Mouse (Mus musculus): ENCODE results near the gene Myo18a.
A peak's percentile ranks its signal among the peaks of the same experiment; 100 is the strongest.

Gene Myo18a

GRCm38 (mm10) chr11:77795216-77795615 is 32.2 kb downstream of the Myo18a start:
- no peak for DNase-seq (ENCODE audit: low read depth, low spot score)

GRCm38 (mm10) chr11:77800491-77800868 is 37.4 kb downstream of the Myo18a start:
- no peak for DNase-seq (ENCODE audit: low read depth, low spot score)

GRCm38 (mm10) chr11:77800869-77801701 is 38.0 kb downstream of the Myo18a start:
- peak; percentile 89 for DNase-seq (ENCODE audit: low read depth, low spot score)

GRCm38 (mm10) chr11:77802341-77802865 is 39.4 kb downstream of the Myo18a start:
- peak; percentile 70 for DNase-seq (ENCODE audit: low read depth, low spot score)

GRCm38 (mm10) chr11:77806218-77806617 is 43.2 kb downstream of the Myo18a start:
- DNase-seq (ENCODE audit: low read depth, low spot score): no peak

- no peak for DNase-seq (ENCODE audit: low read depth, low spot score)
Measured at GRCm38 (mm10) chr11:77806855-77807254, 43.8 kb downstream of the Myo18a start.

GRCm38 (mm10) chr11:77808051-77808465 is 45.0 kb downstream of the Myo18a start:
- no peak for DNase-seq (ENCODE audit: low read depth, low spot score)

GRCm38 (mm10) chr11:77809215-77809614 is 46.2 kb downstream of the Myo18a start:
- DNase-seq (ENCODE audit: low read depth, low spot score): no peak

- DNase-seq (ENCODE audit: low read depth, low spot score): no peak
Measured at GRCm38 (mm10) chr11:77810018-77810417, 47.0 kb downstream of the Myo18a start.

GRCm38 (mm10) chr11:77813969-77814368 is 50.9 kb downstream of the Myo18a start:
- DNase-seq (ENCODE audit: low read depth, low spot score): no peak

- DNase-seq (ENCODE audit: low read depth, low spot score): peak; percentile 85
Measured at GRCm38 (mm10) chr11:77816003-77816402, 53.0 kb downstream of the Myo18a start.

GRCm38 (mm10) chr11:77821648-77822047 is 58.6 kb downstream of the Myo18a start:
- peak; percentile 29 for DNase-seq (ENCODE audit: low read depth, low spot score)

- DNase-seq (ENCODE audit: low read depth, low spot score): peak; percentile 62
Measured at GRCm38 (mm10) chr11:77822781-77823180, 59.7 kb downstream of the Myo18a start.

- DNase-seq (ENCODE audit: low read depth, low spot score): peak; percentile 49
Measured at GRCm38 (mm10) chr11:77825853-77826252, 62.8 kb downstream of the Myo18a start.

- no peak for DNase-seq (ENCODE audit: low read depth, low spot score)
Measured at GRCm38 (mm10) chr11:77826311-77826710, 63.3 kb downstream of the Myo18a start.

GRCm38 (mm10) chr11:77827241-77827995 is 64.4 kb downstream of the Myo18a start:
- DNase-seq (ENCODE audit: low read depth, low spot score): peak; percentile 72

GRCm38 (mm10) chr11:77828163-77828562 is 65.1 kb downstream of the Myo18a start:
- no peak for DNase-seq (ENCODE audit: low read depth, low spot score)

GRCm38 (mm10) chr11:77829043-77829841 is 66.2 kb downstream of the Myo18a start:
- DNase-seq (ENCODE audit: low read depth, low spot score): no peak

- DNase-seq (ENCODE audit: low read depth, low spot score): no peak
Measured at GRCm38 (mm10) chr11:77830875-77831274, 67.8 kb downstream of the Myo18a start.

- DNase-seq (ENCODE audit: low read depth, low spot score): no peak
Measured at GRCm38 (mm10) chr11:77832541-77832940, 69.5 kb downstream of the Myo18a start.

GRCm38 (mm10) chr11:77835109-77835508 is 72.1 kb downstream of the Myo18a start:
- no peak for DNase-seq (ENCODE audit: low read depth, low spot score)

GRCm38 (mm10) chr11:77836290-77836689 is 73.2 kb downstream of the Myo18a start:
- DNase-seq (ENCODE audit: low read depth, low spot score): no peak

Measured in CD4-positive helper T cell, adult 2 months (primary cell).